Mouse (Mus musculus) C2C12 (cell line): ENCODE measurements around the gene H2-K1. TPM values are rescaled to one million over a fixed set of nuclear protein-coding genes. Genes with fewer than 3 reads are reported as not detected.
"Not testable (repeated sequence)": the region's sequence is repeated elsewhere in the genome, so short reads cannot be mapped to it uniquely, and the experiment has no call there.

Source experiments
- H3K27me3 ChIP-seq: one replicate; pipeline ENCODE4 v1.6.1; 2011; ENCODE audit not compliant: control insufficient read depth, insufficient read depth, insufficient read length
- H3K36me3 ChIP-seq: one replicate; pipeline ENCODE4 v1.6.1; 2011; ENCODE audit not compliant: control insufficient read depth, insufficient read depth
- H3K4me3 ChIP-seq: one replicate; pipeline ENCODE4 v1.5.1; 2011; ENCODE audit warnings: mild to moderate bottlenecking, control low read depth; ENCODE audit not compliant: poor library complexity, insufficient read depth, severe bottlenecking
- H3K79me2 ChIP-seq: one replicate; pipeline ENCODE4 v1.6.1; 2011; ENCODE audit not compliant: control insufficient read depth, insufficient read depth
- H3K79me3 ChIP-seq: one replicate; pipeline ENCODE4 v1.6.1; 2011; ENCODE audit warnings: low read depth, control low read depth
- H3ac ChIP-seq: one replicate; pipeline ENCODE3; 2011; ENCODE audit warnings: low read depth; ENCODE audit not compliant: control insufficient read depth, insufficient read length
- CEBPB ChIP-seq: IDR thresholded peaks from one replicate; pipeline ENCODE4 v1.6.1; 2011; ENCODE audit warnings: low read depth, mild to moderate bottlenecking, control low read depth, moderate library complexity
- CTCF ChIP-seq: IDR thresholded peaks from one replicate; pipeline ENCODE4 v1.5.1; 2011; ENCODE audit not compliant: control insufficient read depth, insufficient read depth, insufficient read length
- FOSL1 ChIP-seq: IDR thresholded peaks from one replicate; pipeline ENCODE4 v1.8.0; 2011; ENCODE audit warnings: mild to moderate bottlenecking, low read length; ENCODE audit not compliant: poor library complexity, insufficient read depth, severe bottlenecking
- MAX ChIP-seq: IDR thresholded peaks from one replicate; pipeline ENCODE4 v1.6.1; 2011; ENCODE audit warnings: mild to moderate bottlenecking, control low read depth
- MYOD1 ChIP-seq: IDR thresholded peaks from one replicate; pipeline ENCODE4 v1.6.1; 2011; ENCODE audit warnings: low read depth; ENCODE audit not compliant: control insufficient read depth, insufficient read length
- MYOG ChIP-seq: IDR thresholded peaks from one replicate; pipeline ENCODE4 v1.6.1; 2011; ENCODE audit not compliant: control insufficient read depth, insufficient read length; ENCODE audit errors: extremely low read depth
- USF1 ChIP-seq: IDR thresholded peaks from one replicate; pipeline ENCODE4 v1.6.1; 2011; ENCODE audit warnings: low read depth, mild to moderate bottlenecking, control low read depth, moderate library complexity
- polyA plus RNA-seq: library from polyadenylated mRNA; unstranded; fragments of >200 nt; fragmentation: generic; extraction: Trizol; gene quantifications from one replicate; pipeline ENCODE4 v1.2.1, GENCODE M21; 2012; ENCODE audit warnings: missing spikeins

H2-K1 gene
- polyA plus RNA-seq, 1 experiment = 19.0 TPM

GRCm38 (mm10) chr17:33955555-33956214 lies 44.5 kb downstream of the H2-K1 start, which contains the start of the genes Vps52 and Rps18:
Gene Vps52 (plus strand): TSS chr17:33955812.
Gene Rps18 (minus strand): TSS chr17:33956001.
- Histone ChIP-seq H3K4me3 (peak within 1 kb of the TSS; percentile 97), H3K36me3 (peaks cover 36% of the 10 kb centered on the region), H3K27me3 (no peaks in the 10 kb centered on the region), H3K79me3 (peaks cover 36% of the 10 kb centered on the region), H3K79me2 (peaks cover 48% of the 10 kb centered on the region), H3ac (peak within 1 kb of the TSS; percentile 100)
- TF ChIP-seq USF1 (no peak), MAX (peak; percentile 70)

GRCm38 (mm10) chr17:33954646-33955554 lies 45.2 kb downstream of the H2-K1 start:
- peaks cover 36% of the 10 kb centered on the region for H3K79me3 ChIP-seq
- H3K4me3 ChIP-seq = peak overlapping the region; percentile 97
- H3K36me3 ChIP-seq = peaks cover 43% of the 10 kb centered on the region
- H3K27me3 ChIP-seq = no peaks in the 10 kb centered on the region
- peak overlapping the region; percentile 96 for H3ac ChIP-seq
- H3K79me2 ChIP-seq = peaks cover 48% of the 10 kb centered on the region
- TF ChIP-seq MAX (no peak), CTCF (no peak), USF1 (no peak), MYOD1 (no peak), CEBPB (no peak), FOSL1 (no peak), MYOG (no peak)

GRCm38 (mm10) chr17:33953961-33954565 lies 46.1 kb downstream of the H2-K1 start:
- Histone ChIP-seq H3K36me3 (peaks cover 43% of the 10 kb centered on the region), H3K4me3 (peak overlapping the region; percentile 97), H3K79me3 (peaks cover 36% of the 10 kb centered on the region), H3ac (peak overlapping the region; percentile 96), H3K27me3 (no peaks in the 10 kb centered on the region), H3K79me2 (peaks cover 48% of the 10 kb centered on the region)
- no peak for TF ChIP-seq MAX
- TF ChIP-seq MYOG = no peak
- TF ChIP-seq MYOD1 = no peak
- TF ChIP-seq CEBPB = no peak
- no peak for TF ChIP-seq CTCF
- TF ChIP-seq USF1 = no peak
- no peak for TF ChIP-seq FOSL1

- no peaks in the 10 kb centered on the region for H3K27me3 ChIP-seq
- peak overlapping the region; percentile 97 for H3K4me3 ChIP-seq
- peak overlapping the region; percentile 46 for H3ac ChIP-seq
- peaks cover 36% of the 10 kb centered on the region for H3K79me3 ChIP-seq
- TF ChIP-seq CTCF (no peak), CEBPB (no peak), MAX (no peak)
- H3K36me3 ChIP-seq = peaks cover 43% of the 10 kb centered on the region
- peaks cover 48% of the 10 kb centered on the region for H3K79me2 ChIP-seq
Observed at GRCm38 (mm10) chr17:33953310-33953709, 46.8 kb downstream of the H2-K1 start.

GRCm38 (mm10) chr17:33952879-33953278 lies 47.3 kb downstream of the H2-K1 start:
- peaks cover 46% of the 10 kb centered on the region for H3K36me3 ChIP-seq

DNA sequence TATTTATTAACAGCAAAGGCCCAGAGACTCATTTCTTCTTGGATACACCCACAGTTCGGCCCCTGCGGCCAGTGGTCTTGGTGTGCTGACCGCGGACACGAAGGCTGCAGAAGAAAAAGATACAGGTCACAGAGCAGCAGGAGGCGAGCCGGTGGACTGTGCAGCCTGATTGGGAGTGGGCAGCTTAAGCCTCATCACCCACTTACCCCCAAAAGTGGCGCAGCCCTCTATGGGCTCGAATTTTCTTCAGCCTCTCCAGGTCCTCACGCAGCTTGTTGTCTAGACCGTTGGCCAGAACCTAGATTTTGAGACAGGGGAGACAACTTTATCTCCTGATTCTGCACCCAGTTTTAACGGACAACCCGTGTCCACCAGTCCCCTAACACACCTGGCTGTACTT lies 48.1 kb downstream of the H2-K1 start:
- peak overlapping the region; percentile 62 for H3ac ChIP-seq
- peaks cover 33% of the 10 kb centered on the region for H3K79me3 ChIP-seq
- peaks cover 47% of the 10 kb centered on the region for H3K36me3 ChIP-seq
- H3K4me3 ChIP-seq, H3K27me3 ChIP-seq: not testable (repeated sequence)
- peaks cover 47% of the 10 kb centered on the region for H3K79me2 ChIP-seq

More at GRCm38 (mm10) chr17:33952879-33953278, 47.3 kb downstream of the H2-K1 start:
- no peak for TF ChIP-seq CTCF
- TF ChIP-seq CEBPB = no peak
- no peak for TF ChIP-seq USF1
- TF ChIP-seq MYOD1 = no peak
- TF ChIP-seq FOSL1 = no peak
- no peak for TF ChIP-seq MAX
- no peak for TF ChIP-seq MYOG
- no peak overlapping the region for H3K4me3 ChIP-seq
- H3K27me3 ChIP-seq = no peaks in the 10 kb centered on the region
- H3ac ChIP-seq = peak overlapping the region; percentile 46
- H3K79me3 ChIP-seq = peaks cover 36% of the 10 kb centered on the region
- H3K79me2 ChIP-seq = peaks cover 48% of the 10 kb centered on the region
